Mouse (Mus musculus): ENCODE measurements at regions not wholly inside any gene's neighbourhood (a gene's known extent, or its start where the extent isn't known, plus 50 kb on each side); places are given as distances from the start of the nearest gene placed in this dataset.
A peak's percentile ranks its signal among the peaks of the same experiment; 100 is the strongest.

GRCm38 (mm10) chr16:95127616-95128015 is 129.7 kb upstream of the Kcnj15 start:
- H3K36me3 ChIP-seq (ENCODE audit: control insufficient read depth, insufficient read depth, low read length) = no peaks in the 10 kb centered on the region
- ATAC-seq (ENCODE audit: low FRiP score, low TSS enrichment) = no peak
- H3K4me1 ChIP-seq (ENCODE audit: control insufficient read depth, insufficient read depth, low read length) = no peaks in the 10 kb centered on the region
- H3K27me3 ChIP-seq (ENCODE audit: control insufficient read depth, insufficient read depth, low read length) = no peaks in the 10 kb centered on the region
- no peak overlapping the region for H3K4me2 ChIP-seq (replicated peaks; ENCODE audit: low read depth, low read length)
- WGBS = 3% methylated on average over 8 of the region's 8 CpGs
- H3K9ac ChIP-seq (ENCODE audit: low read depth, low read length) = no peak overlapping the region
- H3K9me3 ChIP-seq (ENCODE audit: control insufficient read depth, low read length) = no peaks in the 10 kb centered on the region
- H3K27ac ChIP-seq (ENCODE audit: low read depth, low read length) = no peak overlapping the region
- no peak overlapping the region for H3K4me3 ChIP-seq (ENCODE audit: low read length)

- Histone ChIP-seq H3K9me3 (ENCODE audit: control insufficient read depth, low read length) (no peaks in the 10 kb centered on the region), H3K4me3 (ENCODE audit: low read length) (no peak overlapping the region), H3K4me1 (ENCODE audit: control insufficient read depth, insufficient read depth, low read length) (no peaks in the 10 kb centered on the region), H3K27ac (ENCODE audit: low read depth, low read length) (no peak overlapping the region), H3K36me3 (ENCODE audit: control insufficient read depth, insufficient read depth, low read length) (no peaks in the 10 kb centered on the region), H3K27me3 (ENCODE audit: control insufficient read depth, insufficient read depth, low read length) (no peaks in the 10 kb centered on the region), H3K4me2 (replicated peaks; ENCODE audit: low read depth, low read length) (no peak overlapping the region), H3K9ac (ENCODE audit: low read depth, low read length) (no peak overlapping the region)
- no peak for ATAC-seq (ENCODE audit: low FRiP score, low TSS enrichment)
- 69% methylated on average over 5 of the region's 5 CpGs for WGBS
Measured at GRCm38 (mm10) chr16:95131815-95132214, 125.5 kb upstream of the Kcnj15 start.

GRCm38 (mm10) chr16:95138809-95139208 is 118.5 kb upstream of the Kcnj15 start:
- Histone ChIP-seq H3K36me3 (ENCODE audit: control insufficient read depth, insufficient read depth, low read length) (no peaks in the 10 kb centered on the region), H3K4me2 (replicated peaks; ENCODE audit: low read depth, low read length) (no peak overlapping the region), H3K27me3 (ENCODE audit: control insufficient read depth, insufficient read depth, low read length) (no peaks in the 10 kb centered on the region), H3K9me3 (ENCODE audit: control insufficient read depth, low read length) (no peaks in the 10 kb centered on the region), H3K4me1 (ENCODE audit: control insufficient read depth, insufficient read depth, low read length) (no peaks in the 10 kb centered on the region), H3K4me3 (ENCODE audit: low read length) (no peak overlapping the region), H3K27ac (ENCODE audit: low read depth, low read length) (no peak overlapping the region), H3K9ac (ENCODE audit: low read depth, low read length) (no peak overlapping the region)
- ATAC-seq (ENCODE audit: low FRiP score, low TSS enrichment) = peak; percentile 90
- WGBS = 37% methylated on average over 3 of the region's 3 CpGs

- no peak for ATAC-seq (ENCODE audit: low FRiP score, low TSS enrichment)
- no peaks in the 10 kb centered on the region for H3K27me3 ChIP-seq (ENCODE audit: control insufficient read depth, insufficient read depth, low read length)
- H3K4me1 ChIP-seq (ENCODE audit: control insufficient read depth, insufficient read depth, low read length) = no peaks in the 10 kb centered on the region
- H3K4me3 ChIP-seq (ENCODE audit: low read length) = no peak overlapping the region
- no peak overlapping the region for H3K4me2 ChIP-seq (replicated peaks; ENCODE audit: low read depth, low read length)
- no peaks in the 10 kb centered on the region for H3K36me3 ChIP-seq (ENCODE audit: control insufficient read depth, insufficient read depth, low read length)
- H3K27ac ChIP-seq (ENCODE audit: low read depth, low read length) = no peak overlapping the region
- H3K9ac ChIP-seq (ENCODE audit: low read depth, low read length) = no peak overlapping the region
- WGBS = 70% methylated on average over 8 of the region's 8 CpGs
- H3K9me3 ChIP-seq (ENCODE audit: control insufficient read depth, low read length) = no peaks in the 10 kb centered on the region
Measured at GRCm38 (mm10) chr16:95141510-95142394, 115.6 kb upstream of the Kcnj15 start.

- H3K4me1 ChIP-seq (ENCODE audit: control insufficient read depth, insufficient read depth, low read length) = no peaks in the 10 kb centered on the region
- ATAC-seq (ENCODE audit: low FRiP score, low TSS enrichment) = no peak
- H3K27ac ChIP-seq (ENCODE audit: low read depth, low read length) = no peak overlapping the region
- H3K4me3 ChIP-seq (ENCODE audit: low read length) = no peak overlapping the region
- H3K36me3 ChIP-seq (ENCODE audit: control insufficient read depth, insufficient read depth, low read length) = no peaks in the 10 kb centered on the region
- no peaks in the 10 kb centered on the region for H3K9me3 ChIP-seq (ENCODE audit: control insufficient read depth, low read length)
- 73% methylated on average over 8 of the region's 8 CpGs for WGBS
- no peak overlapping the region for H3K4me2 ChIP-seq (replicated peaks; ENCODE audit: low read depth, low read length)
- no peaks in the 10 kb centered on the region for H3K27me3 ChIP-seq (ENCODE audit: control insufficient read depth, insufficient read depth, low read length)
- no peak overlapping the region for H3K9ac ChIP-seq (ENCODE audit: low read depth, low read length)
Measured at GRCm38 (mm10) chr16:95150499-95150898, 106.9 kb upstream of the Kcnj15 start.

- Histone ChIP-seq H3K27ac (ENCODE audit: low read depth, low read length) (no peak overlapping the region), H3K27me3 (ENCODE audit: control insufficient read depth, insufficient read depth, low read length) (no peaks in the 10 kb centered on the region), H3K9ac (ENCODE audit: low read depth, low read length) (no peak overlapping the region), H3K4me1 (ENCODE audit: control insufficient read depth, insufficient read depth, low read length) (no peaks in the 10 kb centered on the region), H3K36me3 (ENCODE audit: control insufficient read depth, insufficient read depth, low read length) (no peaks in the 10 kb centered on the region), H3K4me2 (replicated peaks; ENCODE audit: low read depth, low read length) (no peak overlapping the region), H3K4me3 (ENCODE audit: low read length) (no peak overlapping the region), H3K9me3 (ENCODE audit: control insufficient read depth, low read length) (no peaks in the 10 kb centered on the region)
- no peak for ATAC-seq (ENCODE audit: low FRiP score, low TSS enrichment)
- 82% methylated on average over 3 of the region's 3 CpGs for WGBS
Measured at GRCm38 (mm10) chr16:95151499-95151898, 105.9 kb upstream of the Kcnj15 start.

GRCm38 (mm10) chr16:95151914-95152313 is 105.4 kb upstream of the Kcnj15 start:
- 56% methylated on average over 6 of the region's 6 CpGs for WGBS

GRCm38 (mm10) chr16:95152742-95153383 is 104.5 kb upstream of the Kcnj15 start:
- Histone ChIP-seq H3K4me3 (ENCODE audit: low read length) (no peak overlapping the region), H3K27ac (ENCODE audit: low read depth, low read length) (no peak overlapping the region), H3K36me3 (ENCODE audit: control insufficient read depth, insufficient read depth, low read length) (no peaks in the 10 kb centered on the region), H3K4me2 (replicated peaks; ENCODE audit: low read depth, low read length) (no peak overlapping the region), H3K9ac (ENCODE audit: low read depth, low read length) (no peak overlapping the region), H3K9me3 (ENCODE audit: control insufficient read depth, low read length) (no peaks in the 10 kb centered on the region), H3K27me3 (ENCODE audit: control insufficient read depth, insufficient read depth, low read length) (no peaks in the 10 kb centered on the region), H3K4me1 (ENCODE audit: control insufficient read depth, insufficient read depth, low read length) (no peaks in the 10 kb centered on the region)
- no peak for ATAC-seq (ENCODE audit: low FRiP score, low TSS enrichment)
- 57% methylated on average over 13 of the region's 13 CpGs for WGBS

More at GRCm38 (mm10) chr16:95151914-95152313, 105.4 kb upstream of the Kcnj15 start:
- Histone ChIP-seq H3K36me3 (ENCODE audit: control insufficient read depth, insufficient read depth, low read length) (no peaks in the 10 kb centered on the region), H3K27me3 (ENCODE audit: control insufficient read depth, insufficient read depth, low read length) (no peaks in the 10 kb centered on the region), H3K9me3 (ENCODE audit: control insufficient read depth, low read length) (no peaks in the 10 kb centered on the region), H3K27ac (ENCODE audit: low read depth, low read length) (no peak overlapping the region), H3K4me2 (replicated peaks; ENCODE audit: low read depth, low read length) (no peak overlapping the region), H3K4me1 (ENCODE audit: control insufficient read depth, insufficient read depth, low read length) (no peaks in the 10 kb centered on the region), H3K9ac (ENCODE audit: low read depth, low read length) (no peak overlapping the region), H3K4me3 (ENCODE audit: low read length) (no peak overlapping the region)
- ATAC-seq (ENCODE audit: low FRiP score, low TSS enrichment) = no peak

- H3K27me3 ChIP-seq (ENCODE audit: control insufficient read depth, insufficient read depth, low read length) = no peaks in the 10 kb centered on the region
- no peak overlapping the region for H3K4me2 ChIP-seq (replicated peaks; ENCODE audit: low read depth, low read length)
- H3K36me3 ChIP-seq (ENCODE audit: control insufficient read depth, insufficient read depth, low read length) = no peaks in the 10 kb centered on the region
- no peak for ATAC-seq (ENCODE audit: low FRiP score, low TSS enrichment)
- WGBS = 79% methylated on average over 7 of the region's 7 CpGs
- H3K4me1 ChIP-seq (ENCODE audit: control insufficient read depth, insufficient read depth, low read length) = no peaks in the 10 kb centered on the region
- no peak overlapping the region for H3K9ac ChIP-seq (ENCODE audit: low read depth, low read length)
- H3K4me3 ChIP-seq (ENCODE audit: low read length) = no peak overlapping the region
- no peak overlapping the region for H3K27ac ChIP-seq (ENCODE audit: low read depth, low read length)
- no peaks in the 10 kb centered on the region for H3K9me3 ChIP-seq (ENCODE audit: control insufficient read depth, low read length)
Measured at GRCm38 (mm10) chr16:95168349-95168748, 89.0 kb upstream of the Kcnj15 start.

All from kidney, embryonic 14.5 days (tissue).